Mouse (Mus musculus): Measurements from ENCODE around the gene Tcf12. TPM values are rescaled to one million over a fixed set of nuclear protein-coding genes. Genes with fewer than 3 reads are reported as not detected.

Tcf12 gene
- polyA plus RNA-seq, 1 experiment from 2014 or later = 9.9 TPM

- H3K4me1 ChIP-seq (replicated peaks) = no peaks in the 10 kb centered on the region
- no peak overlapping the region for H3K4me2 ChIP-seq
- H3K36me3 ChIP-seq = no peaks in the 10 kb centered on the region
- H3K4me3 ChIP-seq (replicated peaks) = no peak overlapping the region
- 66% methylated on average over 4 of the region's 4 CpGs for WGBS (ENCODE audit: insufficient replicate concordance)
- no peak for ATAC-seq (ENCODE audit: low read depth)
- H3K27ac ChIP-seq = no peak overlapping the region
- 0 out of 2 replicates have a peak, but pooled peaks cover 3% of the 10 kb centered on the region for H3K27me3 ChIP-seq
- DNase-seq = no peak
- no peak overlapping the region for H3K9ac ChIP-seq
- no peaks in the 10 kb centered on the region for H3K9me3 ChIP-seq (replicated peaks)
These were observed 298.8 kb downstream of the Tcf12 start for GRCm38 (mm10) chr9:71812914-71813313.

GRCm38 (mm10) chr9:71812402-71812801 lies 299.3 kb downstream of the Tcf12 start:
- no peak overlapping the region for H3K4me2 ChIP-seq
- H3K4me1 ChIP-seq (replicated peaks) = no peaks in the 10 kb centered on the region
- no peaks in the 10 kb centered on the region for H3K36me3 ChIP-seq
- no peak overlapping the region for H3K27ac ChIP-seq
- ATAC-seq (ENCODE audit: low read depth) (no peak), DNase-seq (no peak)
- 19% methylated on average over 4 of the region's 4 CpGs for WGBS (ENCODE audit: insufficient replicate concordance)
- H3K27me3 ChIP-seq = 0 out of 2 replicates have a peak, but pooled peaks cover 3% of the 10 kb centered on the region
- H3K4me3 ChIP-seq (replicated peaks) = no peak overlapping the region
- no peak overlapping the region for H3K9ac ChIP-seq
- H3K9me3 ChIP-seq (replicated peaks) = no peaks in the 10 kb centered on the region

- Histone ChIP-seq H3K36me3 (no peaks in the 10 kb centered on the region), H3K27ac (no peak overlapping the region), H3K9me3 (replicated peaks) (no peaks in the 10 kb centered on the region), H3K4me3 (replicated peaks) (no peak overlapping the region), H3K27me3 (0 out of 2 replicates have a peak, but pooled peaks cover 3% of the 10 kb centered on the region), H3K4me1 (replicated peaks) (no peaks in the 10 kb centered on the region), H3K4me2 (no peak overlapping the region), H3K9ac (no peak overlapping the region)
- DNase-seq = no peak
- ATAC-seq (ENCODE audit: low read depth) = no peak
- WGBS (ENCODE audit: insufficient replicate concordance) = 58% methylated on average over 5 of the region's 5 CpGs
These were observed 300.3 kb downstream of the Tcf12 start for GRCm38 (mm10) chr9:71811404-71811803.

- H3K27ac ChIP-seq = no peak overlapping the region
- no peaks in the 10 kb centered on the region for H3K9me3 ChIP-seq (replicated peaks)
- DNase-seq (no peak), ATAC-seq (ENCODE audit: low read depth) (no peak)
- no peaks in the 10 kb centered on the region for H3K36me3 ChIP-seq
- H3K4me2 ChIP-seq = no peak overlapping the region
- no peak overlapping the region for H3K4me3 ChIP-seq (replicated peaks)
- no peaks in the 10 kb centered on the region for H3K4me1 ChIP-seq (replicated peaks)
- WGBS (ENCODE audit: insufficient replicate concordance) = 60% methylated on average over 2 of the region's 2 CpGs
- no peak overlapping the region for H3K9ac ChIP-seq
- H3K27me3 ChIP-seq = 0 out of 2 replicates have a peak, but pooled peaks cover 3% of the 10 kb centered on the region
These were observed 300.9 kb downstream of the Tcf12 start for GRCm38 (mm10) chr9:71810723-71811122.

- peak overlapping the region; percentile 37 for H3K4me2 ChIP-seq
- no peak overlapping the region for H3K27ac ChIP-seq
- H3K4me3 ChIP-seq (replicated peaks) = no peak overlapping the region
- WGBS (ENCODE audit: insufficient replicate concordance) = 38% methylated on average over 11 of the region's 11 CpGs
- 0 out of 2 replicates have a peak, but pooled peaks cover 3% of the 10 kb centered on the region for H3K27me3 ChIP-seq
- H3K9me3 ChIP-seq (replicated peaks) = no peaks in the 10 kb centered on the region
- DNase-seq = no peak
- no peak for ATAC-seq (ENCODE audit: low read depth)
- no peaks in the 10 kb centered on the region for H3K36me3 ChIP-seq
- no peaks in the 10 kb centered on the region for H3K4me1 ChIP-seq (replicated peaks)
- no peak overlapping the region for H3K9ac ChIP-seq
These were observed 302.9 kb downstream of the Tcf12 start for GRCm38 (mm10) chr9:71808640-71809254.

- H3K4me2 ChIP-seq = no peak overlapping the region
- no peaks in the 10 kb centered on the region for H3K9me3 ChIP-seq (replicated peaks)
- H3K4me1 ChIP-seq (replicated peaks) = no peaks in the 10 kb centered on the region
- no peak overlapping the region for H3K27ac ChIP-seq
- H3K27me3 ChIP-seq = 0 out of 2 replicates have a peak, but pooled peaks cover 3% of the 10 kb centered on the region
- H3K9ac ChIP-seq = no peak overlapping the region
- no peaks in the 10 kb centered on the region for H3K36me3 ChIP-seq
- WGBS (ENCODE audit: insufficient replicate concordance) = 40% methylated on average over 4 of the region's 4 CpGs
- ATAC-seq (ENCODE audit: low read depth) = no peak
- no peak overlapping the region for H3K4me3 ChIP-seq (replicated peaks)
- DNase-seq = no peak
These were observed 303.9 kb downstream of the Tcf12 start for GRCm38 (mm10) chr9:71807801-71808200.

GRCm38 (mm10) chr9:71806422-71806805 lies 305.3 kb downstream of the Tcf12 start:
- ATAC-seq (ENCODE audit: low read depth) (no peak), DNase-seq (peak; percentile 35)
- WGBS (ENCODE audit: insufficient replicate concordance) = 1% methylated on average over 2 of the region's 2 CpGs
- Histone ChIP-seq H3K36me3 (no peaks in the 10 kb centered on the region), H3K27me3 (peaks cover 6% of the 10 kb centered on the region; the same call in 1 of the 2 replicates), H3K4me1 (replicated peaks) (no peaks in the 10 kb centered on the region), H3K9me3 (replicated peaks) (no peaks in the 10 kb centered on the region), H3K4me2 (no peak overlapping the region), H3K4me3 (replicated peaks) (no peak overlapping the region), H3K9ac (no peak overlapping the region), H3K27ac (no peak overlapping the region)

- Histone ChIP-seq H3K27me3 (peaks cover 6% of the 10 kb centered on the region; the same call in 1 of the 2 replicates), H3K36me3 (no peaks in the 10 kb centered on the region), H3K4me2 (no peak overlapping the region), H3K9ac (no peak overlapping the region), H3K27ac (no peak overlapping the region), H3K4me1 (replicated peaks) (no peaks in the 10 kb centered on the region), H3K4me3 (replicated peaks) (no peak overlapping the region), H3K9me3 (replicated peaks) (no peaks in the 10 kb centered on the region)
- DNase-seq (no peak), ATAC-seq (ENCODE audit: low read depth) (no peak)
- 58% methylated on average over 6 of the region's 6 CpGs for WGBS (ENCODE audit: insufficient replicate concordance)
These were observed 305.8 kb downstream of the Tcf12 start for GRCm38 (mm10) chr9:71805646-71806421.

GRCm38 (mm10) chr9:71804116-71804515 lies 307.6 kb downstream of the Tcf12 start:
- Histone ChIP-seq H3K27ac (no peak overlapping the region), H3K27me3 (peaks cover 6% of the 10 kb centered on the region; the same call in 1 of the 2 replicates), H3K9ac (no peak overlapping the region), H3K4me3 (replicated peaks) (no peak overlapping the region), H3K9me3 (replicated peaks) (no peaks in the 10 kb centered on the region), H3K4me2 (no peak overlapping the region), H3K36me3 (no peaks in the 10 kb centered on the region), H3K4me1 (replicated peaks) (no peaks in the 10 kb centered on the region)
- WGBS (ENCODE audit: insufficient replicate concordance) = 42% methylated on average over 6 of the region's 6 CpGs
- DNase-seq (no peak), ATAC-seq (ENCODE audit: low read depth) (no peak)

GRCm38 (mm10) chr9:71803281-71803680 lies 308.4 kb downstream of the Tcf12 start:
- Histone ChIP-seq H3K36me3 (no peaks in the 10 kb centered on the region), H3K9me3 (replicated peaks) (no peaks in the 10 kb centered on the region), H3K4me2 (no peak overlapping the region), H3K27me3 (peaks cover 3% of the 10 kb centered on the region; the same call in 1 of the 2 replicates), H3K9ac (no peak overlapping the region), H3K27ac (no peak overlapping the region), H3K4me3 (replicated peaks) (no peak overlapping the region), H3K4me1 (replicated peaks) (no peaks in the 10 kb centered on the region)
- ATAC-seq (ENCODE audit: low read depth) = no peak
- DNase-seq = no peak
- 57% methylated on average over 7 of the region's 7 CpGs for WGBS (ENCODE audit: insufficient replicate concordance)

- Histone ChIP-seq H3K4me2 (no peak overlapping the region), H3K9ac (no peak overlapping the region), H3K4me3 (replicated peaks) (no peak overlapping the region), H3K36me3 (no peaks in the 10 kb centered on the region), H3K4me1 (replicated peaks) (no peaks in the 10 kb centered on the region), H3K9me3 (replicated peaks) (no peaks in the 10 kb centered on the region), H3K27ac (no peak overlapping the region), H3K27me3 (peaks cover 3% of the 10 kb centered on the region; the same call in 1 of the 2 replicates)
- DNase-seq (no peak), ATAC-seq (ENCODE audit: low read depth) (no peak)
- WGBS (ENCODE audit: insufficient replicate concordance) = 58% methylated on average over 5 of the region's 5 CpGs
These were observed 312.1 kb downstream of the Tcf12 start for GRCm38 (mm10) chr9:71799598-71799997.
